Mouse (Mus musculus) left cerebral cortex, adult 18-20 months (tissue): ENCODE data around the gene Nr4a2. TPM values are rescaled to one million over a fixed set of nuclear protein-coding genes. Genes with fewer than 3 reads are reported as not detected.
A peak's percentile ranks its signal among the peaks of the same experiment; 100 is the strongest.

Experiments used
- DNase-seq, 2 experiments: peaks; one replicate each; pipeline ENCODE4 v3.0.0; 2021 to 2022; ENCODE audit warnings: low spot score in 2 of 2, mixed read lengths in 1 of 2
- long read RNA-seq, 2 experiments: library from polyadenylated mRNA; stranded (forward); transcript quantifications; one replicate each; pipeline ENCODE4 v2.0.0; 2021
- total RNA-seq, 2 experiments: library from RNA; stranded (reverse); gene quantifications; 2 replicates each; pipeline ENCODE4 v1.2.3; 2021

Gene Nr4a2
- total RNA-seq, result 10 to 100 TPM; 38.4 to 71.5 TPM
- long read RNA-seq, experiment 1, transcript Nr4a2-201 (8 exons, 3,568 nt), result major isoform, 61 of 115 reads
- long read RNA-seq, experiment 1, transcript Nr4a2-203 (8 exons, 3,422 nt), result minor isoform, 10 of 115 reads
- long read RNA-seq, experiment 1, partial matches to known transcripts, result 18 of 115 reads
- long read RNA-seq, experiment 1, other reads (novel, unspliced or antisense), result 26 of 115 reads
- long read RNA-seq, experiment 2, transcript Nr4a2-201 (8 exons, 3,568 nt), result major isoform, 17 of 40 reads
- long read RNA-seq, experiment 2, partial matches to known transcripts, result 12 of 40 reads
- long read RNA-seq, experiment 2, other reads (novel, unspliced or antisense), result 10 of 40 reads

GRCm38 (mm10) chr2:57123991-57124840 is at the start of gene Nr4a2:
TSS of gene Nr4a2 (minus strand) at chr2:57124003.
- DNase-seq, result peak in 1 of 2 experiments; percentile 63

- no peak for DNase-seq
Observed at GRCm38 (mm10) chr2:57165416-57165815, 41.6 kb upstream of the Nr4a2 start.

- DNase-seq, result no peak
Observed at GRCm38 (mm10) chr2:57156814-57157213, 33.0 kb upstream of the Nr4a2 start.

- DNase-seq, result no peak
Observed at GRCm38 (mm10) chr2:57149796-57150195, 26.0 kb upstream of the Nr4a2 start.

- DNase-seq, result no peak
Observed at GRCm38 (mm10) chr2:57148231-57148630, 24.4 kb upstream of the Nr4a2 start.

- no peak for DNase-seq
Observed at GRCm38 (mm10) chr2:57145646-57146421, 22.0 kb upstream of the Nr4a2 start.

GRCm38 (mm10) chr2:57138594-57138993 is 14.8 kb upstream of the Nr4a2 start:
- DNase-seq, result no peak

GRCm38 (mm10) chr2:57127461-57127860 is 3.7 kb upstream of the Nr4a2 start:
- no peak for DNase-seq

- DNase-seq, result no peak
Observed at GRCm38 (mm10) chr2:57125891-57126290, 2.1 kb upstream of the Nr4a2 start.

- DNase-seq, result peak in 1 of 2 experiments; percentile 17
Observed at GRCm38 (mm10) chr2:57122986-57123980, 520 bp downstream of the Nr4a2 start.

- DNase-seq, result no peak
Observed at GRCm38 (mm10) chr2:57121110-57121509, 2.7 kb downstream of the Nr4a2 start.

- peak; percentile 49 to 51 for DNase-seq
Observed at GRCm38 (mm10) chr2:57117201-57117951, 6.4 kb downstream of the Nr4a2 start.

- DNase-seq, result peak; percentile 67
Observed at GRCm38 (mm10) chr2:57116366-57117200, 7.2 kb downstream of the Nr4a2 start.

GRCm38 (mm10) chr2:57115864-57116365 is 7.9 kb downstream of the Nr4a2 start:
- peak in 1 of 2 experiments; percentile 16 for DNase-seq

GRCm38 (mm10) chr2:57115181-57115863 is 8.5 kb downstream of the Nr4a2 start:
- no peak for DNase-seq

GRCm38 (mm10) chr2:57114211-57115151 is 9.3 kb downstream of the Nr4a2 start:
- DNase-seq, result peak; percentile 76 to 82

- no peak for DNase-seq
Observed at GRCm38 (mm10) chr2:57113431-57113830, 10.4 kb downstream of the Nr4a2 start.
